Mouse (Mus musculus) megakaryocyte, adult 5-6 weeks (primary cell): Measurements from ENCODE around the gene Trpm8. TPM values are rescaled to one million over a fixed set of nuclear protein-coding genes. Genes with fewer than 3 reads are reported as not detected.

Source experiments
- ATAC-seq: 2 replicates; pipeline ENCODE4 v1.8.0; 2016; ENCODE audit warnings: mild to moderate bottlenecking, inconsistent platforms; ENCODE audit not compliant: poor library complexity, severe bottlenecking
- total RNA-seq, 2 experiments: library from RNA; stranded (forward) in 1 of 2; stranded (reverse) in 1 of 2; fragments of 153-499, 151-499 nt in 1 of 2; fragments of 221-1000, 200-1000 nt in 1 of 2; gene quantifications; 2 replicates each; pipeline versions ENCODE4 v1.2.3 to v1.2.4; 2015 to 2017

Trpm8 gene
- total RNA-seq, 2 experiments from 2014 or later: not detected

- no peak for ATAC-seq
Measured at GRCm38 (mm10) chr1:88246386-88246785, 31.1 kb upstream of the Trpm8 start.

- ATAC-seq: no peak
Measured at GRCm38 (mm10) chr1:88247660-88248059, 29.8 kb upstream of the Trpm8 start.

- ATAC-seq: peak; percentile 20
Measured at GRCm38 (mm10) chr1:88248658-88249057, 28.8 kb upstream of the Trpm8 start.

DNA sequence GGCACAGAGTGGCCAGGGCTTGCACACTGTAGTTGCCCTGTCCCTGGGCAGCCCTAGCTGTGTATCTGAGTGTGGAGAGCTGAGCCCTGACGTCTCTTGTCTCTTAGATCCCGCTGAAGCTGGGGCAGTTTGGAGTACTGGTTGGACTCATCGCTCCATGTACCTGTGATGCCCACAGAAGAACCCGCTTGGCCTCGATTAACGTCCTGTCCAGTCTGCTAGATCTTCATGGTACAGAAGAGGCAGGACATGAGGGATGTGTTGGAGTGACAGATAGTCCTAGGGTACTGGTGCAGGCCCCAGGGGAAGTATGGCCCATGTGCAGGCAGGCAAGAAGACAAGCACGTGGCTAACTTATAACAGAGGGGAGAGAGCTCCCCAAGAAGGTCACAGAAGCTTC is 27.9 kb upstream of the Trpm8 start:
- no peak for ATAC-seq

GRCm38 (mm10) chr1:88250023-88250422 is 27.4 kb upstream of the Trpm8 start:
- no peak for ATAC-seq

GRCm38 (mm10) chr1:88253106-88253505 is 24.4 kb upstream of the Trpm8 start:
- 0 out of 2 replicates have a peak, but pooled peaks have one; percentile 10 for ATAC-seq

DNA sequence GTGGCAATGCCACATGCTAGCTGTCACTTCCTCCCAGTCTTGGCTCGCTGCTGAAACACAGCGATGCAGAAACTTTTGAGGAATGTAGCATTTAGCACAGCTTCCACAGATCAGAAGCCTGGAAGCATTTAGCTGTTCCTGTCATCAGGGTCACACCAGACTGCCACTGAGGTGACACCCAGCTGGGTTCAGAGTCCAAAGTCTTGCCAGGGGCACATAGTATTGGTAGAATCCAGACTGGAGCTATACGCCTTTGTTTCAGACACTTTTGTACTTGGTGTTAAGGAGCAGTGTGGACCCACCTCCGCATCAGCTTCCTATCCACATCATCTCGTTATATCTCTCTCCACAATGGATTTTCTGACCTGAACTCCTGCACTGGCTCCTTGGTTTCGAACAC is 23.9 kb upstream of the Trpm8 start:
- no peak for ATAC-seq

DNA sequence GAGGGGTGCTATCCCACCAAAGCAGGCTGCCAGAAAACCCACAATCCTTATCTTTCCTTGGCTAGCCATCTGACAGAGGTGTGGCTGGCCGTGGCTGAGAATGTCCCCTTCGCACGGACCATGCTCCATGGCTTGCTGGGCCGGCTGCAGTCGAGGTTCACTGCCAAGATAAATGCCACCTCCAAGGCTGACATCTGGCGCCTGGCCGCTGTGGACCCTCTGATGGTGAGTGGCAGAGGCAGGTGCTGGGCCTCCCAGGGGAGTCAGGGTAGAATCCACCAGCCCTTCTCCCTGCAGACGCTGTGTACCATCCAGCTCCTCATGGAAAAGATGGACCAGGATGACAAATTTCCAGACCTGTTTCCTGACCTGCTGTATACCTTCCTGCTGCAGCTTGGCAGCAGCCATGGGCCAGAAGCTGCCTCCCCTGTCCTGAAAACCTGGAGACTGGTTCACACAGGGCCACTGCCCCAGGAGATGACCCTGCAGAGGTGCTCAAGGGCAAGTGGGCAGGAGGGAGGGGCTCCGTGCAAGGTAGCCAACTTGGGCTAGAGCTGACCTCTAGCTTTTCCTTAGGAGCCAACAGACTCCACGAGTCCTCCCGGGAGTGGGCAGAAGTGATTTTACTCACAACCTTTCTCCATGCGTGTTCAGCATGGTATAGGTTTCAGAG is 22.5 kb upstream of the Trpm8 start:
- no peak for ATAC-seq

DNA sequence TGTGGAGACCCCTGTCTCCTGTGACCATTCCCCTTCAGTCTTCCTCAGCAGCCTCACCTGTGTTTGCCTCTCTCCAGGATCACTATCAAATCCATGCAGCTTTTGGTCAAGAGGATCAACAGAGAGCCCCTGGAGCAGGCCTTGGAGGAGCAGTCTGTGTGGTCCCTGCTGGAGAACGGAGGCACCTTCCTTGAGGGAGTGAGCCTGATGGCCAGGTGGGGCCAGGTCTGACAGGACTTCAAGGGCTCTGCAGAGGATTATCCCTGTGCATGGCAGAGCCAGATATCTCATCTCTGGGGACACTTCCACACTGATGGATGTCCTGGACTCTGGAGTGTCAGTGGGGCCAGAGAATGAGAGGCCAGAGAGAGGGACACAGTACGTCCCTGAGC is 22.0 kb upstream of the Trpm8 start:
- ATAC-seq: no peak

DNA sequence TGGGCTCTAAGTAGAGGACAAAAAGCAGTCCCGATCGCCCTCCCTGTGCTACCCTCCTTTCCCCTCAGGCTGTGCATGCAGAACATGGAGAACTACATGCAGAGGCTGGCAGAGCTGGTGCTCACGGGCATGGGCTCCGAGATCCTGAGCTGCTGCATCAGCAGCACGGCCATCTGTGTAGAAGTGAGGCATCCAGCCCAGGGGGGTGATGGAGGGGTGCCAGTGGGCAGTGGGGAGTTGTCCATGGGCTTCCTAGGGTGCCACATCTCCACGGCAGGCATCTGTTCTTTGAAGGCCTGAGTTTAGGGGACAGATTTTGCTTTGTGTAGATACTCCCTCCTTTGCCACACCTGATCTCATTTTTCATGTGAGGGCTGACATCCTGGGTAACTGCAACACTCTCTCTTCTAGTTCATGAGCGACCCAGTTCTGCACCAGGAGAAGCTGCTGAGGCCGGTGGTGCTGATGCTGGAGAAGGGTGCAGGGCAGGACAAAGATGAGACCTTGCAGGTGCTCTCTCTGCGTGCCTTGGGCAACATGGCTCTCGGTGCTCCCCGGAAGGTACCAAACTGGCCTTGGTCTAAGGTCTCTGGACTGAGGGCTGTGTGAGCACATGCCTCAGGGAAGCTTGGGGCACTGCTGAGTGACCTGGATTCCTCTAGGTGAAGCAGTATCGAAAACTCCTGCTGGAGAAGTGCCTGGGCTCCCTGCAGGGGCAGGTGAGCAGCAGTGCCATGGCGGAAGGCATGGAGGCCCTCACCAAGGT is 21.3 kb upstream of the Trpm8 start:
- no peak for ATAC-seq

DNA sequence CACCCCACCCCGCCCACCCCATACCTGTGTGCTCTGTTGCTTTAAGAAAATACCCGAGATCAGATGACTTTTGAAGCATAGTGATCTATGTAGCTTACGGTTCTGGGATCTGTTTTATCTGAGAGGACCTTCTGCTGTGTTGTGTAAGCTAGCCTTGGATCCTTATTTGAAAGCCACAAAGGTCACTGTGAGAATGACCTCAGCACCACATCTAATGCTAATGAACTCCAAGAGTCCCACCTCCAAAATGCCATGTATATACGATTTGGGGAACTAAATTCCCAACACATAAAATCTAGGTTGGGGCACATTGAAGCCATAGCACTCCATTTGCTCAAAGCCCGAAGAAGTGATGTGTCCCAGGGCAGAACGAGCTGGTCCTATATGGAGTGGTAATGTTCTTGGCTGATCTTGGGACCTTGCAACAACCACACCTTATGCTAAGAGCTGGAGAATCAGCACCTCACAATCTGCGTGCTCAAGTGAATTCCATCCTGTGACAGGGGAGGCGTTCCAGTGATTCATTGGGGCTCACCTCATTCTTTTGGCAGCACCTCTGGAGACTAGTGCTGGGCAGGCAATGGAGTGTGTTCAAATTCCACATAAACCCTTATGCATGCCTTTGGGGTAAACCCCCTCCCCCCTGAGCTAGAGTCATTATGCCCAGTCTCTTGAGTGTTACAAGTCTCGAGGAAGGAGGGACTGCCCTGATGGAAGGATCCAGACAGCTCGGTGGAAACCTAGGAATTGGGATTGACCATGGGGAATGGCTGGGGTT is 20.4 kb upstream of the Trpm8 start:
- ATAC-seq: no peak

- ATAC-seq: no peak
Measured at GRCm38 (mm10) chr1:88257681-88258080, 19.8 kb upstream of the Trpm8 start.

GRCm38 (mm10) chr1:88258361-88258760 is 19.1 kb upstream of the Trpm8 start:
- ATAC-seq: no peak

DNA sequence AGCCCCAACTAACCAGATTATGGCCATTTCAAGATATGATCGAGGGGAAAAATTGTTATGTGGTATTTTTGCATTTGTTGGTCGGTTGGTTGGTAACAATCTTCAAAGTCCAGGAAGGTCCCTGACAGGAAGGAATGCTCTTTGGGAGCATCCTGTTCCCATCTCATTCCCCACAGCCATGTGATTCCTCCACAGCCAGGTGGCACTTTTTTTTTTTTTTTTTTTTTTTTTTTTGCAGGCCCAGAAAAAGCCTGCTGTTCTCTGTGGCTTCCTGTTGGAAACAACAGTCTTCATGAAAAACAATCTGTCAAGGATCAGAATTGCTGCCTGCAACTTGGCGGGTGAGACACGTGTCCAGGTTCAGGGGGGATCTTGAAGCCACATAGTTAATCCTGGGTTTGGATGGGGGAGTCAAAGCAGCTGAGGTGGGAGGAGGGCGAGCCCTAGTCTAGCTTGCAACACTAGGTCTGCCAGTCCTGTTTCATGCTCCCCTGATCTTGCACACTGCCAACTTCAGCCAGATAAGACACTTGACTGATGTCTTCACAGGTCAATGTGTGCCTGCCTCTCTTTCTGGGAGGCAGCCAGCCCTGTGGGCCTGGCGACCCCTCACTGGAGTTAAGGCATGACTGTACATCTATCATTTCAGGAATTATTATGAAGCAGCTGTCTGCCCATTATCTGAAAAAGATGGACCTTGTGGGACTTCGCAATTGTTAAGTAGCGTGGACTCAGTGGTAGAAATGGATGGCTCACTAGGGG is 18.4 kb upstream of the Trpm8 start:
- no peak for ATAC-seq

GRCm38 (mm10) chr1:88259643-88260024 is 17.8 kb upstream of the Trpm8 start:
- ATAC-seq: no peak

GRCm38 (mm10) chr1:88260114-88260513 is 17.3 kb upstream of the Trpm8 start:
- ATAC-seq: peak; percentile 22

GRCm38 (mm10) chr1:88260604-88261377 is 16.7 kb upstream of the Trpm8 start:
- peak; percentile 48 for ATAC-seq

- ATAC-seq: no peak
Measured at GRCm38 (mm10) chr1:88261706-88262105, 15.8 kb upstream of the Trpm8 start.

- 0 out of 2 replicates have a peak, but pooled peaks have one; percentile 2 for ATAC-seq
Measured at GRCm38 (mm10) chr1:88262255-88262654, 15.2 kb upstream of the Trpm8 start.

- ATAC-seq: no peak
Measured at GRCm38 (mm10) chr1:88262961-88263360, 14.5 kb upstream of the Trpm8 start.
